ENCODE assay signal across 7 mouse cellular contexts in genomic region chr17:33760255-33761165, GRCm38 (mm10). TPM values are rescaled to one million over a fixed set of nuclear protein-coding genes. Genes with fewer than 3 reads are reported as not detected.
A peak's percentile ranks its signal among the peaks of the same experiment; 100 is the strongest.
DNase-seq lines count a peak whose midpoint lies in the region; ATAC-seq lines count a peak whose summit lies in the region.

Rab11b (minus strand) TSS chr17:33760530.

- H3K27me3 ChIP-seq in embryonic facial prominence, embryonic 12.5 days = no peaks in the 10 kb centered on the region
- no peaks in the 10 kb centered on the region for H3K27me3 ChIP-seq in limb, embryonic 11.5 days (ENCODE audit: control insufficient read depth, insufficient read depth, low read length)
- no peaks in the 10 kb centered on the region for H3K27me3 ChIP-seq in midbrain, embryonic 14.5 days (ENCODE audit: control insufficient read depth, insufficient read depth, low read length)

- H3K9me3 ChIP-seq in embryonic facial prominence, embryonic 12.5 days = no peaks in the 10 kb centered on the region
- H3K9me3 ChIP-seq in limb, embryonic 11.5 days (ENCODE audit: control insufficient read depth, low read length) = no peaks in the 10 kb centered on the region
- H3K9me3 ChIP-seq in midbrain, embryonic 14.5 days (ENCODE audit: control insufficient read depth, low read length) = no peaks in the 10 kb centered on the region

- H3K4me3 ChIP-seq in embryonic facial prominence, embryonic 12.5 days = peak within 1 kb of the TSS; percentile 71
- peak within 1 kb of the TSS; percentile 80 for H3K4me3 ChIP-seq in limb, embryonic 11.5 days (ENCODE audit: low read depth, low read length)
- H3K4me3 ChIP-seq in midbrain, embryonic 14.5 days (replicated peaks; ENCODE audit: low read depth, low read length) = peak within 1 kb of the TSS; percentile 84

- ATAC-seq in embryonic facial prominence, embryonic 12.5 days (ENCODE audit: insufficient number of reproducible peaks, insufficient read depth, low FRiP score, low TSS enrichment) = peak; percentile 99
- peak; percentile 99 for ATAC-seq in limb, embryonic 11.5 days (ENCODE audit: insufficient number of reproducible peaks, low FRiP score, low TSS enrichment, low read depth)
- ATAC-seq in midbrain, embryonic 14.5 days (ENCODE audit: low FRiP score, low TSS enrichment) = peak; percentile 99

- DNase-seq in adrenal gland, postnatal 25 days = peak; percentile 98
- peak; percentile 100 for DNase-seq in heart, adult 11 months
- peak; percentile 100 for DNase-seq in kidney, adult 18-20 months
- peak; percentile 99 for DNase-seq in limb, embryonic 11.5 days (ENCODE audit: low spot score)
- peak; percentile 100 for DNase-seq in midbrain, embryonic 14.5 days
- DNase-seq in spleen, adult 18-20 months = peak; percentile 99

- peaks cover 36% of the 10 kb centered on the region for H3K4me1 ChIP-seq in embryonic facial prominence, embryonic 12.5 days
- H3K4me1 ChIP-seq in limb, embryonic 11.5 days (ENCODE audit: control insufficient read depth, insufficient read depth, low read length) = peaks cover 13% of the 10 kb centered on the region
- peaks cover 39% of the 10 kb centered on the region for H3K4me1 ChIP-seq in midbrain, embryonic 14.5 days (ENCODE audit: control insufficient read depth, insufficient read depth, low read length)

- peak within 1 kb of the TSS; percentile 56 for H3K4me2 ChIP-seq in embryonic facial prominence, embryonic 12.5 days (replicated peaks)
- H3K4me2 ChIP-seq in limb, embryonic 11.5 days (ENCODE audit: low read depth, severe bottlenecking) = peak within 1 kb of the TSS; percentile 57
- H3K4me2 ChIP-seq in midbrain, embryonic 14.5 days (ENCODE audit: low read length) = peak within 1 kb of the TSS; percentile 79

- WGBS in embryonic facial prominence, embryonic 12.5 days = 3% methylated on average over 35 of the region's 35 CpGs
- WGBS in limb, embryonic 11.5 days = 3% methylated on average over 35 of the region's 35 CpGs
- 3% methylated on average over 35 of the region's 35 CpGs for WGBS in midbrain, embryonic 14.5 days

- H3K9ac ChIP-seq in embryonic facial prominence, embryonic 12.5 days = peak within 1 kb of the TSS; percentile 89
- H3K9ac ChIP-seq in limb, embryonic 11.5 days (ENCODE audit: low read length) = peak within 1 kb of the TSS; percentile 99
- peak within 1 kb of the TSS; percentile 93 for H3K9ac ChIP-seq in midbrain, embryonic 14.5 days (replicated peaks; ENCODE audit: low read length)

- peaks cover 2% of the 10 kb centered on the region; the same call in 1 of the 2 replicates for H3K36me3 ChIP-seq in embryonic facial prominence, embryonic 12.5 days
- no peaks in the 10 kb centered on the region for H3K36me3 ChIP-seq in limb, embryonic 11.5 days (ENCODE audit: control insufficient read depth, insufficient read depth, low read length)
- H3K36me3 ChIP-seq in midbrain, embryonic 14.5 days (ENCODE audit: control insufficient read depth, insufficient read depth, low read length) = no peaks in the 10 kb centered on the region; the same call in 1 of the 2 replicates

- H3K27ac ChIP-seq in embryonic facial prominence, embryonic 12.5 days = peak within 1 kb of the TSS; percentile 99
- H3K27ac ChIP-seq in limb, embryonic 11.5 days (replicated peaks; ENCODE audit: low read depth, low read length) = peak within 1 kb of the TSS; percentile 99
- peak within 1 kb of the TSS; percentile 99 for H3K27ac ChIP-seq in midbrain, embryonic 14.5 days (replicated peaks; ENCODE audit: low read depth, low read length)

RNA-seq across cellular contexts. Expression of gene Rab11b, which starts in this region (rescaled TPM):
- 236 and 280 TPM in 2 replicates for total RNA-seq in adrenal gland, postnatal 25 days (2021)
- polyA plus RNA-seq in embryonic facial prominence, embryonic 12.5 days (2016; fragmentation: Nextera tagmentation; extraction: Ambion mirVana) = 367 and 378 TPM in 2 replicates
- polyA plus RNA-seq in limb, embryonic 11.5 days (2014; fragmentation: Nextera tagmentation; extraction: Ambion mirVana) = 270 and 277 TPM in 2 replicates
- 417 and 541 TPM in 2 replicates for polyA plus RNA-seq in midbrain, embryonic 14.5 days (2014; fragmentation: Nextera tagmentation; extraction: Ambion mirVana)

Comparison
In these comparisons a context has a peak if more than half of its experiments do, and no peak if none do; other contexts are left out.
1. Peak in every context shown above with its lines: DNase-seq, ATAC-seq, H3K4me3 ChIP-seq and H3K27ac ChIP-seq.